Mouse (Mus musculus) liver, embryonic 14.5 days (tissue): ENCODE data around the gene Dscam. TPM values are rescaled to one million over a fixed set of nuclear protein-coding genes. Genes with fewer than 3 reads are reported as not detected.

Experiments
- ATAC-seq: fragments of 200-750 bp; cut with Nextera tagmentation; 2 replicates; pipeline ENCODE4 v1.8.0; 2017; ENCODE audit warnings: moderate number of reproducible peaks, mild to moderate bottlenecking, moderate library complexity; ENCODE audit not compliant: insufficient read depth
- DNase-seq, 3 experiments: peaks; one replicate each; pipeline ENCODE4 v3.0.0-alpha.2; 2012 to 2013; ENCODE audit warnings: low read depth in 3 of 3, low spot score in 3 of 3
- H3K27ac ChIP-seq: fragments of 300-500 bp; sonication (generic); 2 replicates; pipeline ENCODE4 v1.5.1; 2014; ENCODE audit warnings: moderate library complexity, mild to moderate bottlenecking, control low read depth, inconsistent platforms
- H3K27me3 ChIP-seq: fragments of 300-500 bp; sonication (generic); 2 replicates; pipeline ENCODE4 v1.6.1; 2014; ENCODE audit warnings: mild to moderate bottlenecking, low read length, moderate library complexity; ENCODE audit not compliant: control insufficient read depth, insufficient read depth
- H3K36me3 ChIP-seq: fragments of 300-500 bp; sonication (generic); replicated peaks from 2 replicates; pipeline ENCODE4 v1.6.1; 2014; ENCODE audit warnings: low read depth; ENCODE audit not compliant: control insufficient read depth, insufficient read depth
- H3K4me1 ChIP-seq, 2 experiments: fragments of 200-500 bp in 1 of 2; fragments of 300-500 bp in 1 of 2; sonication (generic) in 1 of 2; replicated peaks; 2 replicates each; pipeline ENCODE4 v1.6.1; 2012 to 2014; ENCODE audit warnings: antibody characterized with exemption in 1 of 2, inconsistent platforms in 1 of 2, low read length in 1 of 2; ENCODE audit not compliant: control insufficient read depth in 2 of 2, insufficient read depth in 2 of 2
- H3K4me2 ChIP-seq: fragments of 300-500 bp; sonication (generic); 2 replicates; pipeline ENCODE4 v1.6.1; 2014; ENCODE audit warnings: low read depth, mild to moderate bottlenecking, control low read depth, moderate library complexity
- H3K4me3 ChIP-seq, 2 experiments: fragments of 200-500 bp in 1 of 2; fragments of 300-500 bp in 1 of 2; sonication (generic) in 1 of 2; 2 replicates each; pipeline ENCODE4 v1.5.1; 2012 to 2014; ENCODE audit warnings: low read depth in 2 of 2, low read length in 2 of 2, mild to moderate bottlenecking in 2 of 2, control low read depth in 1 of 2, inconsistent platforms in 1 of 2, moderate library complexity in 1 of 2; ENCODE audit not compliant: insufficient read depth in 1 of 2
- H3K9ac ChIP-seq: fragments of 300-500 bp; sonication (generic); replicated peaks from 2 replicates; pipeline ENCODE4 v1.6.1; 2014; ENCODE audit warnings: mild to moderate bottlenecking, control low read depth, moderate library complexity
- H3K9me3 ChIP-seq: fragments of 300-500 bp; sonication (generic); 2 replicates; pipeline ENCODE4 v1.6.1; 2016; ENCODE audit warnings: low read length, mixed read lengths; ENCODE audit not compliant: control insufficient read depth
- CTCF ChIP-seq: IDR thresholded peaks from 2 replicates; pipeline ENCODE4 v1.5.1; 2016; ENCODE audit warnings: antibody characterized with exemption, low read depth, control low read depth
- EP300 ChIP-seq: IDR thresholded peaks from 2 replicates; pipeline ENCODE4 v1.6.1; 2016; ENCODE audit warnings: antibody characterized with exemption, low read depth
- WGBS: fragments of 180-500 bp; shearing (Covaris S2); extraction: QIAGEN DNeasy Blood & Tissue Kit; methylation state at CpG from one replicate; pipeline ENCODE4 v1.1.7; 2014; ENCODE audit not compliant: insufficient replicate concordance; 5-methylcytosine and 5-hydroxymethylcytosine counted together
- polyA plus RNA-seq, 2 experiments: library from polyadenylated mRNA; depleted of rRNA in 1 of 2; stranded (reverse) in 1 of 2; unstranded in 1 of 2; fragments of >200 nt; fragmentation: Nextera tagmentation in 1 of 2; extraction: Ambion mirVana in 1 of 2; gene quantifications; 2 replicates each; pipeline versions ENCODE4 v1.2.1 to v1.2.3; 2012 to 2014

Gene Dscam
- polyA plus RNA-seq, 2 experiments = not detected

DNA sequence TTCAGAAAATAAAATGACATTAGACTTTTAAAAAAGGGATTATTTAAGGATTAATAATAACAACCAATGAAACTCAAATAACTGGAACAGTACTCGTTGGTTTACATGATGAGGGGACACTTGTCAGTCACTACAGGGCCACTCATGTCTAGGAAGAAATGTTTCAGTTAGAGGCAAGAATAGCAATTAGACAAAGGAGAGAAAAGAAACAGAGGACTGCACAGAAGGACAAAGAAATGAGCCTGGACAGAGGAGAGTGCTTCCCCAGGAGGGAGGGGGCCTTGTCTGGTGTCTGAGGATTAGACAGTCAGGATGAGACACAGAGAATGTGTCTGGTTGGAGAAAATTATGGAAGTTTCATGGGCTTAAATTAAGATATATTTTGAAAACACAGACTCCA lies 324.0 kb downstream of the Dscam start:
- Histone ChIP-seq H3K27me3 (no peaks in the 10 kb centered on the region), H3K4me2 (no peak overlapping the region), H3K9me3 (no peaks in the 10 kb centered on the region), H3K4me1 (no peaks in the 10 kb centered on the region), H3K9ac (no peak overlapping the region), H3K27ac (no peak overlapping the region), H3K36me3 (no peaks in the 10 kb centered on the region), H3K4me3 (no peak overlapping the region)
- ATAC-seq (no peak), DNase-seq (no peak)
- 49% methylated on average over 1 of the region's 1 CpGs for WGBS
- TF ChIP-seq EP300 (no peak), CTCF (no peak)

DNA sequence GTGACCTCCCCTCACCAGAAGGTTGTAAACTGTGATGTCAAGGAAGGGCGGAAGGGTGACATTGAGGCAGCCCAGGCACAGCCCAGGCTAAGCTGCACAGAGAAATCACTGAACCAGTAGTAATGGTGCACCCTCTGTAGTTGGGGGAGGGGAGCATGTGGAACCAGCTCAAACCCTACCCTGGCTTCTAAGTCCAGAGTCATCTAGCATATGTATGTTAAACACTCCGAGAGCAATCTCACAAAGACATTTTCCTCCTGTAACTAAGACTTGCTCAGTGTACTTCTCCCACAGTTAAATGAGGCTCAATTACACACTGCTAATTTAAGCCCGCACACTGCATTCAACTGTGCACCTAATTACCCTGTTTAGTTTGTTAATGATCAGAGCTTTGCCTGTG lies 324.4 kb downstream of the Dscam start:
- H3K9ac ChIP-seq = no peak overlapping the region
- no peaks in the 10 kb centered on the region for H3K4me1 ChIP-seq
- no peak for DNase-seq
- H3K27me3 ChIP-seq = no peaks in the 10 kb centered on the region
- no peaks in the 10 kb centered on the region for H3K36me3 ChIP-seq
- no peak overlapping the region for H3K4me3 ChIP-seq
- 55% methylated on average over 3 of the region's 3 CpGs for WGBS
- H3K27ac ChIP-seq = no peak overlapping the region
- TF ChIP-seq EP300 (no peak), CTCF (no peak)
- H3K9me3 ChIP-seq = no peaks in the 10 kb centered on the region
- no peak for ATAC-seq
- H3K4me2 ChIP-seq = no peak overlapping the region

- TF ChIP-seq EP300 = no peak
- no peak for TF ChIP-seq CTCF
- H3K9ac ChIP-seq = no peak overlapping the region
- no peak overlapping the region for H3K4me2 ChIP-seq
- no peak for DNase-seq
- H3K27ac ChIP-seq = no peak overlapping the region
- H3K9me3 ChIP-seq = no peaks in the 10 kb centered on the region
- no peak for ATAC-seq
- H3K4me1 ChIP-seq = no peaks in the 10 kb centered on the region
- WGBS = 39% methylated on average over 3 of the region's 3 CpGs
- H3K4me3 ChIP-seq = no peak overlapping the region
- H3K27me3 ChIP-seq = no peaks in the 10 kb centered on the region
- H3K36me3 ChIP-seq = no peaks in the 10 kb centered on the region
Measured at GRCm38 (mm10) chr16:96845475-96846098, 325.0 kb downstream of the Dscam start.

DNA sequence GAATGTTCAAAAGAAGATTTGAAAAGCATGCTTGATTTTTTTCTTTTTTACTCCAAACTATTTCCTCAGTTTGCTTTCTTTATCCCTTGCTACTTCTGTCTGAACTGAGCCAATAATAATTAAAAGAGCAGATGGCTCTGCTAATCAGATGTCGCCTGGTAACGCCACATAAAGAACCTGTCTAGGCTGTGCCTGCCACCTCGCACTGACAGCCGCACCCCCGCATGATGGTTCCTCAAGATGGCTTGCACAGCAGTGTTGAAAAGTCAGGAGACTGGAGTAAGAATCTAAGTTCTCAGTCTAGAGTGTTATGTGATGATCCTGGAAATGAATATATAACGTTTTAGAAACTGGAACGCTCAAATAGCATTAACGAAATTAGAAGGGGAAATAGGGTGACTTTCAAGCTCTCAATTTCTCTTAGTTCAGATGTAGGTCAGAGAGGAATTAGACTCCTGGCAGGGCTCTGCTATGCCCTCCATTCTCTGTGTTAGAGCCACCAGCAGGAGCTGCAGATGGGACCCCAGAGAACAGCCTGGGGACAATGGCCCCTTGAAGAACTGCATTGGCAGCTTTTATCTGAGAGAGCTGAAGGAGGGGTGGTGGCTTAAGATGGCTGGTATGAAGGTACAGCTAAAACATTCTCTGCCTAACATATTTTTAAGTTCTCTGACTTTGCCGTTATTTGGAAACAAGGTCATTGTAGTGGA lies 326.7 kb downstream of the Dscam start:
- Histone ChIP-seq H3K27ac (no peak overlapping the region), H3K9me3 (no peaks in the 10 kb centered on the region), H3K9ac (no peak overlapping the region), H3K4me3 (no peak overlapping the region), H3K4me1 (no peaks in the 10 kb centered on the region), H3K27me3 (no peaks in the 10 kb centered on the region), H3K36me3 (no peaks in the 10 kb centered on the region), H3K4me2 (no peak overlapping the region)
- 67% methylated on average over 9 of the region's 9 CpGs for whole genome bisulfite sequencing
- DNase-seq (no peak), ATAC-seq (no peak)
- TF ChIP-seq CTCF = no peak
- TF ChIP-seq EP300 = no peak

DNA sequence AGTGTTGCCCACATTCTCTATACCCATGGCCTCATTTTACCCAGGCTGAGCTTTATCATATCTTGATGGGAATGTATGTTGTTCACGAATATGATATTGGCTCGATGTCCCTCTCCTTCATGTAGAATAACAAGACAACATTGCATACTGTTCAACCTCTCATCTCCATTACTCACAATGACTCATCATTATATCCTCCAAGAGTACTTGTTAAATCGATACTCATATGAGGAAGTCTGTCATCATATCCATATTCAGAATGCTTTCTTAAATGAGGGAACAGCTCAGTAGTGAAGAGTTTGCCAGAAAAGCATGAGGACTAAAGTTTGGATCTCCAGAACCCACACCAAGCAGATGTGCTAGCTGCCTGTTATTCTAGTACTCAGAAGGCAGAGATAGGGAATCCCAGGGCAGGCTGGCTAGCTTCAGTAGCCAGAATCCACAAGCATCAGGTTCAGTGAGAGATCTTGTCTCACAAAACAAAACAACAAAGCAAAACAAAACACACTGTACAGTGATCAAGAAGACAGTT lies 327.7 kb downstream of the Dscam start:
- Histone ChIP-seq H3K36me3 (no peaks in the 10 kb centered on the region), H3K9ac (no peak overlapping the region), H3K27ac (no peak overlapping the region), H3K27me3 (no peaks in the 10 kb centered on the region), H3K4me3 (no peak overlapping the region), H3K4me1 (no peaks in the 10 kb centered on the region), H3K9me3 (no peaks in the 10 kb centered on the region), H3K4me2 (no peak overlapping the region)
- no peak for TF ChIP-seq EP300
- no peak for TF ChIP-seq CTCF
- WGBS = 52% methylated on average over 3 of the region's 3 CpGs
- no peak for ATAC-seq
- no peak for DNase-seq
